Mouse (Mus musculus) cerebellum, adult 2 months (tissue): Measurements from ENCODE around the gene Praf2.

Experiments used
- CTCF ChIP-seq: fragments of 200-500 bp; IDR thresholded peaks from 2 replicates; pipeline ENCODE4 v1.5.1; 2011; ENCODE audit warnings: low read depth, mild to moderate bottlenecking, control low read depth, low read length, moderate library complexity, borderline replicate concordance; ENCODE audit not compliant: insufficient read depth
- POLR2A ChIP-seq: fragments of 200-500 bp; IDR thresholded peaks from 2 replicates; pipeline ENCODE4 v1.6.1; 2011; ENCODE audit warnings: low read length, control low read depth, borderline replicate concordance; ENCODE audit not compliant: insufficient read depth

- no peak for TF ChIP-seq POLR2A
- TF ChIP-seq CTCF = no peak
Observed at GRCm38 (mm10) chrX:7739336-7740081, 11.3 kb downstream of the Praf2 start.
